Mouse (Mus musculus) spleen, postnatal 36 days (tissue): ENCODE results near the gene Tfip11.

Experiments used
- DNase-seq, 2 experiments: peaks; one replicate each; pipeline ENCODE4 v3.0.0; 2022; ENCODE audit warnings: low spot score in 2 of 2, mixed read lengths in 1 of 2

Tfip11 gene

DNA sequence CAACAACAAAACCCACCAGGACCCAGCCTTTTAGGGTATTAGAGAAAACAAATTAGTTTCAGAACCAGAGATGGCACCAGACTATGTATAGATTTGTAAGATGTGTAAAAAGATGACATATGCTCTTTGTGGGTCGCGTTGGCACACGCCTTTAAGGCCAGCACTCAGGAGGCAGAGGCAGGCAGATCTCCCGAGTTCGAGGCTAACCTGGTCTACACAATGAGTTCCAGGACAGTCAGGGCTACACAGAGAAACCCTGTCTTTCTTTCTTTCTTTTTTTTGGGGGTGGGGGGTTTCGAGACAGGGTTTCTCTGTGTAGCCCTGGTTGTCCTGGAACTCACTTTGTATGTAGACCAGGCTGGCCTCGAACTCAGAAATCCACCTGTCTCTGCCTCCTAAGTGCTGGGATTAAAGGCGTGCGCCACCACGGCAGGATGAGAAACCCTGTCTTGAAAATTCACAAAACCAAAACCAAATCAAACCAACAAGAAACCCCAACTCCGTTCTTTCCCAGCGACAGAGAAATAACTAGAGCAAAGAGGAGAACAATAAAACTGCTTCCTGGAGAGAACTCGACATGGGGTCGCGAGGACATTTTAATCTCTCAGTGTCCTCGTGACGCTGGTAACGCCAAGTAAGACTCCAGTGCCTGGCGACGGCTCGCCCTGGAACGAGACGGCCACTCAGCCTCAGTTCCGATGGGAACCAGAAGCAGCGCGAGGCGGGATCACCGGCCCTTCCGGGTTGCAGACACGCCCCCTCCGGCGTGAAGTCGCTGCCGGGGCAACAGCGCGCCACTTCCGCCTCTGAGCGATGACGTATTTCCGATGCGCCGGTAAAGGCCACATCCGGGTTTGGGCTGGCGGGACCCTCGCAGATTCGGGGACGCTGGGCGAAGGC is at the start of gene Tfip11:
TSS of gene Tfip11 (plus strand) at position 813 of the 900 bp plus-strand sequence.
- peak; percentile 89 to 91 for DNase-seq

DNA sequence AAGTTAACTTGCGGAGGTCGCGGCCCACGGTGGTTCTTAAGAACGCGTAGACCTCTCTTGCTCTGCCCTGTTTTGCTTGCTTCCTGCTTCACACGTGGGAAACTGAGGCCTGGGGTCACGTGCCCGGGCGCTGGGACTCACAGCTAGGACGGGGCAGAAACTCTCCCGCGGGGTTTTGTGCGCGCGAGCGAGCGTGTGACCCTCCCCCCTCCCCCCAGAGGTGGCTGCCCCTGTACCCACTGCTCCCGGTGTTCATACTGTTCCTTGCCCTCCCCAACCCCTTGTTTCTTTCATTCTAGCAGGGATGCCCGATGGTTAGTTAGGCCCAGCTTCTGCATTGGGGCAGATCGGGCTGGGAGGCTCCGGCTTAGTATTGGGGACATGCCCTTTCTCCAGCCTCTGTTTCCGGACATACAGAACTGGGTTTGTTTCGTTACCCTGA is 49.2 kb upstream of the Tfip11 start:
- DNase-seq, result no peak

DNA sequence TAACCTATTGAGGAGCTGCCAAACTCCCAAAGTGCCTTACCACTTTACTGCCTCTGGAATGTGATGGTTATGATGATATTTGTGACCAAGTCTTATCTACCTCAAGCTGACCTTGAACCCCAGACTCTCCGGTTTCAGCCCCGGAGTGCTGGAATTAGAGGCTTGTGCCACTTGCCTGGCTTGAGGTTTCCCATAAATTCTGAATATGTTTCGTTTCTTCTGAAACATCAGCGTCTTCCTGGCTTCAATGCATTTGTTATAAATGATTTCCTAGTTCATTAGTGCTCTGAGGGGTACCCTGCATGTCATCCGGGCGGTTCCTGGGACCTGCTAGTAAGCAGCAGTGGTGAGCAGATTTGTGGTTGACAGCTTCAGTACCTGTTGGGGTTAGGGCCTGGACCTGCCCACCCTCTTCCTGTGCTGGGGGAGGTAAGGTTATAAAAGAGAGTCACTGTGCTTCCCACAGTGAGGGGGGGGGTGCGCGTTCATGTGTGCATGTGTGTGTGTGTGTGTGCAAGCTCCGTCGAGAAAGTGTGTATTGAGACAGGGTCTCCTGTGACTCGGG is 48.2 kb upstream of the Tfip11 start:
- no peak for DNase-seq

DNA sequence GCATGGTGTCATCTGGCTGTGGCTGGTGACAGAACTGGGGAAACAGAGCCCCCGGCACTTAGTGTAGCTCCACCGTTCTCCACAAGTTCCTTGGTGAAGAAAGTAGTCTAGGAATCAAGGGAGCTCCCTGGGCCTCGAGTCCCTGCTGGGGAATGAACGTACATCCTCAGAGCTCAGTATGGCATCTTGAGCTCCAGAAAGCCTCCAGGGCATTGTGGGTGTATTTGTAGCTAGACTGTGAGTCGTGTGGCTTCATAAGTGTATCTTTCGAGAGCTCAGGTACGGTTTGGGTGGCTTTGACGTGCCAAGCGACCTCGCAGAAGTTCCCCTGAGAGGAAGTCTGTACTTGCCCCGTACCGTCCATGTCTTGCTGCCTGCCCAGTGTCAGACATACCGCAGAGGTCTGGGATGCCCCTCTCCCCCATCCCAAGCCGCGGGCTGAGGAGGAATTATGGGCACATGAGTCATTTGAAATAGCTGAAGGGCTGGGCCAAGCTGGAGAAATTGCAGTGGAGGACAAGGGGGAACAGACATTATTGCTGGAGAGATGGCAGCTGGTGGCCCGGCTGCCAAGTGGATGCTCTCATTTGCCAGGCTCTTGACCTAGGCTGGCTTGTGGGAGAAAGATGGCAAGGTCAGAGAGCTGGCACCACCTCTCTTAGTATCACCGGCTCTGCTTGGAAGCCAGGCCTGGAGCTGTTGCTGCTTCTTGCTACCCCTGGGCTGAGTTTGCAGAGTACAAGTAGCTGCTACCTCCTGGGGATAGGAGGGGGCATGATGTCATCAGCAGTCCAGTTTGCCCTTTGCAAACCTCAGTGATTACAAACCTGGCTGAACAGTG is 46.8 kb upstream of the Tfip11 start:
- no peak for DNase-seq

DNA sequence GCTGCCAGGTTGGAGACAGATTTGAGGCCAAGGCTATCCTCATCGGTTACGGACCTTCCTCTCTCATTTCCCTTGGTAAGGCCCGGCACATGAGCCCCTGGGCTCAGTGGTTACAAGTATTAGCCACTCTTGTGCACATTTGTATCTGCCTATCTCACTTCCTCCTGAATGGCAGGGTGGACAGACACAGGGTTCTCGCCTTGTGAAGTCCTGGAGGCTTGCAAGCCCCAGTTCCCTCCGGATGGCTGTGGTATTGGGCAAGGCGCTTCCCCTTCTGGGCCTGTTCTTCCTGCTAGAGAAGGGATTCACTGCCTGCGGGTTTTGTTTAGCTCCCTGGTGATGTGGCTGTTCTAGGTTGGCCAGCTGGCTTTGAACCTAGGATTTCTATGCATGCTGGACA is 46.0 kb upstream of the Tfip11 start:
- DNase-seq, result peak in 1 of 2 experiments; percentile 58

DNA sequence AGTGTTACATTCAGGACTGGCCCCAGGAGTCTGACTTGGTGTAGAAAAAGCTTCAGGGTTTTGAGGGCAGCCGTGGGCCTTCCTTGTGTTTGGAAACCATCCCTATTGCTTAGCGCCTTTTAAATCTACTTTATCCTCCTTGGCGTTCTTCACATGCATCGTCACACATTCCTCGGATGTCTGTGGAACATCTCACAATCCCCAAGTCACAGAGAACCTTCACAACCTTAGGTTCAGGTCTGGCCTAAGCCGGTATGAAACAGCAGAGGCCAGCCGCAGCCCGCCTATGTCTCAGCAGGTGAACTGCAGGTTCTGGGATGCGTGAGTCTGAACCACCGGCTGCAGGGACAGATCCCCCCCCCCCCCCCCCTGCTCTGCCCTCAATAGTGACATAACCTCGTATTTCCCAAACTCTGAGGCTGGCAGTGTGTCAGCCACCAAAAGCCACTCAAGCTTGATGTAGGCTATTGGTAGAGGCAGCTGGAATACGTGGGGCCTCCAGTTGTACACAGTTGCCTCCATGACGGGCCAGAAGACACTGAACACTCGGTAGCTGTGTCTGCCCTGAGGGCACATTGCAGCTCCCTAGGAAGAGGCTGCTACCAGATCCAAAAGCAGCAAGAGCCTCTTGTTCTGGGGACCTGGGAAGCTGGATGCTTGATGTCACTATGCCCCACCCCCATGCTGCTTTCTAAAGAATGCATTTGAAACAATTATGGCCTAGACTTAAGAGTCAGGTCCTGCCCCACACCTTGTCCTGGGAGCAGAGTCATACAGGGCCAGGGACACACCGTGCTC is 45.1 kb upstream of the Tfip11 start:
- no peak for DNase-seq

DNA sequence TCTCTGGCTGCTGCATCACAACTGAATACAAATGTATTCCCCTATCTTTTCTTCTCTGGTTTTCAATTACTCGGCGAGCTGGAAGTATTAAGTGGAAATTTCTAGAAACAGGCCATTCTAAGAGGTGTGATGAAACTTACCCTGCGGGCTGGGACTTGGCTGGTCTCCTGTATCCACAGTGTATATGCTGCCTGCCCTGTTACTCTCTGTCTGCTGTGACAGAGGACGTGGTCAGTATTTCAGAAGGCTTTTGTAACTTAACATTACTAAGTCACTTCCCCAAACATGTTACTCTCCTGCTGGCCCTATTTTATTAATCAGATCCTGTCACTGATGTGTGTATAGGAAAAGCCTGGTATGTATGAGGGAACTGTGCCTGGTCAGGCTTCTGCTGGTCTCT is 44.5 kb upstream of the Tfip11 start:
- DNase-seq, result no peak

DNA sequence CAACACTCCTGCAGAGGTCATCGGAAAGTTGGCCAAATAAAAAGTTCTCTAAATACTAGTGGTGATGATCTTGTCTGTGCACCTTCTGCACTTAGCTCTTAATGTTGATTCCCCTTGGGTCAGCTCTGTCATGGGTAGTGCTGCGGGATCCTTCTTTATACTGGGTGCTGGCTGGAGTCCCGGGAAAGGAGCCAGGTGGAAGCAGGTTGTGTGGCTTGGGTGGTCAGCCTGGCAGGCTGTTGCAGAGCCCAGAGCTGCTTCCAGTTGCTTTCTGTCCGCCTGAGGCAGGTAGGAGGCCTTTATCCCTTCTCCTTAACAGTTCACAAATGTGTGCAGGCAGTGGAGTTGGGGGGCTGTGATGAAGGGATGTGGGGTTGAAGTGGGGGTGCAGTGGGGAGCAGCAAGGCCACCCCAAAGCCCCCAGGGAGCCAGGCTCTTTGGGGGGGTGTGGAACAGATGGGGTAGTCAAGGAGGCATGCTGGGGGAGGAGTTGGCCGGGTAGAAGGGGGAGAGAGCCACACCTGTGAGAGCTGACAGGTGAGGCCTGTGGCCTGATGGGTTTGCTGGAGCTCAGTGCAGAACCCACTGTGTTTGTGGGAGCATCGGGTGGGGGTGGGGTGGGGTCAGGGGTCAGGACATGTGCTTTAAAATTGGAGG is 43.9 kb upstream of the Tfip11 start:
- no peak for DNase-seq

DNA sequence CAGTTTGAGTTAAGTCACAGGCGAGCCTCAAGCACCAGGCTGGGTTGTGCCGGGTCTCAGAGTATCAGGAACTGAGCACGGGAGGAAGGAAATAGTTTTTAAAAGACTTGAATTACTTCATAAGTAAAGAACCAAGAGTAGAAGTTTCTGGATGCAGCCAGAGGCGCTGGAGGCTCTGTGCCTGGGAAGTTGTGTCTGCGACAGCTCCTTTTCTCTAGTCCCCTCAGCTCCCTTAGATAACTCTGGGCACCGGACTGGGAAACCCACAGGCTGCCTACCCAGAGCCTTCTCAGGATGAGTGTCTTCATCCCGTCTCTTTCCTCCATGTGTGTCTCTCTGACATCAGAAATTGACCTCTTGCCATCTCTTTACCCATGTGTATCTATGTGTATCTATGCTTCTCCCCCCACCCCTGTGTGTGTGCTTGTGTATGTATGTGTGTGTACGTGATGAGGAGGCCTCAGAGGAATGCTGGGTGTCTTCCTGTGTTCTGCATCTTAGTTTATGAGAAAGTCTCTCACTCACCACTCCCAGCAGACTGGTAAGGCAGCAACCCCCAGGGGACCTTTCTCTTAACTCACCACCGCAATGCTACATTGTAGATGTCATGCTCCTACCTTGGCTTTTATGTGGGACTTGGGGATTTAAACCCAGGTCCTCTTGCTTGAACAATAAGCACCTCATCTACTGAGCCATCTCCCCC is 43.2 kb upstream of the Tfip11 start:
- DNase-seq, result peak; percentile 48 to 58

DNA sequence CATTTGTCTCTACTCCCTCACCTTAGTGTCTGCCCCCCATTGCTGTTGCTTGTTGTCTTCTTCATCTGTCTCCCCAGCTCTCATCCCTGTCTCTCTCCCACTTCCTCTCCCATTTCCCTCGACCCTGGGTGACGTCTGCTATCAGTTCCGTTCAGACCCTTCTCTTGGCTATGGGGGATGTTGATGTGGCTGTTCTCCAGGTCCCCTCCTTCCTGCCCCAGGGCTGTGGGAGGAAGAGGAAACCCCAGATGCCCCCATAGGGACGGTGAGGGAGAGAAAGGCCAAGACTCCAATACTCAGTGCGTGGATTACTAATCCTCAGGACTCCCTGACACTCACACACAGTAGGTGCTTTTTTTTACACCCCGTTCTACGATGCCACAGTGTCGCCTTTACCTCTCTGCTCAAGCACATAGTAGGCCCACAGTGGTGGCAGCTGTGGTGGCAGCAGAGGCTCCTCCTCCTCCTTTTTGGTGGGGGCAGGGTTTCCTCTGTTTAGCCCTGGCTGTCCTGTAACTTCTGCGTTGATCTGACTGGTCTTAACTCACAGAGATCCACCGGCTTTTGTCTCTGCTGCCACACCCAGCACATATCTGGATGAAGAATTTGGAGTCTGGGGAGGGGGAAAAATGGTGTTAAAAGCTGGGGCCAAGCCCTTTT is 42.5 kb upstream of the Tfip11 start:
- no peak for DNase-seq

DNA sequence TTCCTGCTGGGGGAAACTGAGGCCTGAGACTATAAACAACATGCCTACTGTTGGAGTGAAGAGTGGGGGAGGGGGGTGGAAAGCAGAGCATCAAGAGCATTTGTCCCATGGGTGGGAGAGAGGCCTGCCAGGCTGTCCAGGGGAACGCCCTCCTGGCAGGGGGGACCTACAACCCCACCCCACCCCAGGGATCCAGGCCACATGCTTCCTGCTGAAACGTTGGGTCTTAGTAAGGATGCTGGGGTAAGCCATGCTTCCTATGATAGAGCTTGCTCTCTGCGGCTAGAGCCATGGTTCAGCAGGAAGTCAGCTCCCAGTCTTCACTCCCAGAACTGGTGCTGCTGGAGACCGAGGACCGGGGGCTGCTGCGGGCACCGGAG is 42.0 kb upstream of the Tfip11 start:
- DNase-seq, result no peak

DNA sequence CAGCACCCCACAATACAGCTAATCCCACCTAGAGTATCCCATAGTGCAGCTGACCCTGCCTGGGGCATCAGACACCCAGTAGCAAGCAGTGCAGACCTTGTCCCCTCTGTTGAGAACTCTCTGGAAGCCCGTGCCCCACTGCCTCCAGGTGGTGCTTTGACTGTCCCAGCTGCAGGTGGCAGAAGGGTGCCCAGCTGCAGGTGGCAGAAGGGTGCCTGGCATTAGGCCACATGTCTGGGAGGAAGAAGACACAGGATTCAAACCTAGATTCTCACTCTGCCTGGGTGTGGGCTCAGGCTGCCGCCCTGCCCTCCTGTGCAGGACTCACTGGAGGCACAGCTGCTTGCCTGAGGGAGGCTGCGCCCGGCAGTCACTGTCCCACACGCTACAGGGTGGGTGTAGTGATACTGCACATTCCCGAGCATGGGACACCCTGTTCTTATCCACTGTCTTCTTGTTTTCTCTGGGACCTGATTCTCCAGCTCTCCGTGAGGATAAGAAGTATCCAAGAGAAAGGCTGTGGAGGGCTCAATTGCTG is 40.5 kb upstream of the Tfip11 start:
- DNase-seq, result no peak

DNA sequence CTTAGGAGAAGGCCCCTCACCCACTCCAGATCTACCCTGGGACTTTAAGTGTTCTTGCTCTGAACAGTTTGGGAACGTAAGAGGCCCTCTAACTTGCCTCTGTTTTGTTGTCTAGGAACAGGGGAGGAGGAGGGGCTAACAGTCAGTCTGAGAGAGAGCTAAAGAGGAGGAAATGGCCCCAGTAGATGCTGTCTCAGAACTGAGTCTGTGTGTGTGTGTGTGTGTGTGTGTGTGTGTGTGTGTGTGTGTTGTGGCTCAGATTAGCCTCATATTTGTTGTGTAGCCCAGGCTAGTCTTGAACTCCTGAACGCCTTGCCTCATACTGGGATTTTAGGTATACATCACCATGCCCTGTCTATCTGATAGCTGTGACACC is 39.6 kb upstream of the Tfip11 start:
- DNase-seq, result peak; percentile 50 to 54

DNA sequence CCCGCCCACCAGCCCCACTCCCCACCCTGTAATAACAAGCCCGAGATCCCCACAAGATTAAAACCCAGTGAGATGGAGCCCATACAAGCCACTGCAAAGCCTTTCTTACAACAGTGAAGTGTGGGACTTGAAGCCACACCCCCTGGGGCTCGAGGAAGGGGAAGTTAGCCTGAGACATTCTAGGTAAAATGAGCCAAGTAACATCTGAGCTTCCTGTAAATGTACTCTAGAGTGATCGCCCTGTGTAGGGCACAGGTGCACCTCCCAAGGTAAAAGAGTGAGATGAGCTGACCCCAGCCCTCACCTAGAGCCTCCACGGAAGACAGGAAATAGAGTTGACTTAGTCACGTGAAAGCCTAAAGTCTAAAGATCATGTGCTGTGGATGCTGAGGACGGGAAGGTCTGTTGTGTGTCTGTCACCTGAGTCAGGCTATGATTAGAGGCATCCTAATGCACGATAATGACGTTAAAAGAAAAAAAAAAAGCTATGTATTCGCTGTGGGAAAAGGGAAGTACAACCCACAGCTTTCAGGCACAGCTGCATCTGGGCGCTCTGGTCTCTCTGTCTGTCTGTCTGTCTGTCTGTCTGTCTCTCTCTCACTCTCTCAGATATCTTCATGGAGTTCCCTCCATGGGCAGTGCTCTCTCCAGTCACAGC is 39.0 kb upstream of the Tfip11 start:
- peak; percentile 78 to 85 for DNase-seq

DNA sequence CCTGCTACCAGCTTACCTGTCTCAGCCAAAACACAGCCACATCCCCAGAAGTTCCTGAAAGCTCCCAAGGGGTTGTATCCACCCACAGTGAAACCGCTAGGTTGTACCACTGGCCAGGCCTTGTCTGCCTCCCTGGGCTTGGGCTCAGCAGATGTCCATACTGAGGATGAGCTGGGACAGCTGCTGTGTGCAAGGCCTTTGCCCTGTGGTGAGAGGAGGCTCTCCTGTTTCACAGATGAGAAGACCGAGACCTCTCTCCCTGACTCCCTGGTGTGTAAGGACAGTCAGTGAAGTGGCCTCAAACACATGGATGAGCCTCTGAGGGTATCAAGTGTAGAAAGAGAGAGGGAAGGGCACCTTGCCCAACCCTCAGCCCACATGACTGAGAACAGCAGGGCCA is 38.5 kb upstream of the Tfip11 start:
- no peak for DNase-seq

DNA sequence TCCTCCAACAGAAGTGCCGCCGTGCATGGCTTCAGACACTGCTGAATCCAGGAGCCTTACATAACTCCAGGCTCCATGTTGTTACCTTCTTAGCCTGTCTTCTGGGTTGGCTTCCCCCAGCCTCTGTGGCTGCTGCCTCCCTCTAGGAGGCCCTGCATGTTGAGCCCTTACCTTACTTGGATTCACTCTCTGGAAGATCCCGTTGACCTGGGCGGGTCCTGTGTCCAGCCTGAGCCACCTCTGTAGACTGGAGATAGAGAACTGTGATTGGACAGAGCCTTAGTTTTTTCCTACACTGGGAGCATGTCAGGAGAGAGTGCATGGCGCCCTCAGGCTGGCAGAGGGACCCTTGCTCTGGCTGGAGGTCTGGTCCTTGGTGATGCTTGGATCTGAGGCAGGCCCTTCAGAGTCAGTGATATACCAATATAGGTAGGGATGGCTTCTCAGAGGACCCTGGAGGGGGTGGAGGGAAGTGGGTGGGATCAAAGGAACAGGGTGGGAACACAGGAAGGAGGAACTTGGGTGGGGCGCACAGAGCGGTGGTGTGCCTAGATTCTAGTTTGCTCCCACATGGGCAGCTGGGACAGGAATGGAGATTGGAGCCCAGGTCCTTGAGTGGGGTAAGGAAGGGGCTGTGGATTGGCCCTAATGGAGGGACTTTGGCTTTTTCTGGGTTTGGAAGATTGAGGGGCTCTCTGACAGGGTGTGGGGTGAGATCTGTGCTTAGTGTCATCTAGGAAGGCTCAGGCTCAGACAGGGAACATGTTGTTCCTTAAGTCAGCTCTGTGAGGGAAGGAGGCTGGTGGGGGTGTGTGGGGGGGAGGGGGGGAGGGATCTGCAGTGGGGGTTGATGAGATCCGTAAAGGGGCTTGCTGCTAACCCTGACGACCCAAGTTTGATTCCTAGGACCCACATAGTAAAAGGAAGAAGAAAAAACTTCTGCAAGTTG is 37.7 kb upstream of the Tfip11 start:
- no peak for DNase-seq

DNA sequence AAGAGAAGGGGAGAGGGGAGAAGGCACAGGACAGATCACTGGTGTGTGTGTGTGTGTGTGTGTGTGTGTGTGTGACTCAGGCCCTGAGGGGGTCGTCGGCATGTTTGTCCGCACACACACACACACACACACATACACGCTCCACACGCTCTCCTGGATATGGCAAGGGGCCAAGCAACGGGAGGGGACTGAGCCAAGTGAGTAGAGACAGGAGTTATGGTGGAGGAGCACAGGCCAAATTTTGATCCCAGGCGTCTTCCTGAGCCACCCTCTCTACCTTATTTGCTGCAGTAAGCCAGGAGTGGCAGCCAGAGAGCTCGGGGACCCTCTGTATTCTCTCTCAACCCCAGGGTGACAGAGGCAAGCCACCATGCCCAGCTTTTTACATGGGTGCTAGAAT is 36.9 kb upstream of the Tfip11 start:
- no peak for DNase-seq
